Mouse (Mus musculus): ENCODE results near the gene Lpar5.

Gene Lpar5

DNA sequence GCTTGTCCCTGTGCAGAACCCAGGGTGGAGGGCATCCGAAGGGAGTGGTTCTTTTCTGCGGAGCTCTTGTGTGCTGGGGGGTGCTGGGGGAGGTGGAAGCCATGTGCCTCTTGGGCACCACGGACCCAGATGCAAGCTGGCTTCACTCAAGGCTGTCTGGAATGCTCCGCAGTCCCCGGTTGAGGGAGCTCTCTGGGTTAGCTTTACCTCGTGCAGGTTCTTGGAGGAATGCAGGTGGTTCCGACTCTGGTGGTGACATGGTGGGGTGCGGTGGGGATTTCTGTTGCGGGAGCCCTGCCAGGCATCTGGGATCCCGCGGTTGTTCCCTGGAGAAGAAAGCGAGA lies 29.6 kb downstream of the Lpar5 start:
- no peak for TF ChIP-seq GATA4 (IDR thresholded peaks at IDR 0.05; ENCODE audit: insufficient replicate concordance, low read length)

DNA sequence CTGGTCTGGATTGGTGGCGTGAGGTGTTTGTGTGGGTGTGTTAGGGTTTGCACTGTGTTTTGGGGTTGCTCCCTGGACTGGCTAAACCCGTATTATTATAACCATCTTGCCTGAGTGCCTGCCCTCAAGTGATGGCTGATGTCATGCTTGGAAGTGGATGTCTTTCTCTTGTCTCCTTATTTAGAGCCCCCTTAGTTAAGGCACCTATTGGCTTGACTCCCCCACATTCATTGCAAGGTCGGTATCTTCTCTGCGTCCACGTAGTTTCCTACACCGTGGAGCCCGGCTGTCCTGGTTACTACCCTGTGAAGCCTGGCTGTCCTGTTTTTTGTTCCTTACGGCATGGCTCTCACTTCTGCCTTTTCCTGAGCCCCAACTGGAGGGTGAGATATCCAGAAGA lies 30.2 kb downstream of the Lpar5 start:
- TF ChIP-seq GATA4 (IDR thresholded peaks at IDR 0.05; ENCODE audit: insufficient replicate concordance, low read length), result no peak

- no peak for TF ChIP-seq GATA4 (IDR thresholded peaks at IDR 0.05; ENCODE audit: insufficient replicate concordance, low read length)
These were observed 30.8 kb downstream of the Lpar5 start for GRCm38 (mm10) chr6:125098513-125098912.

GRCm38 (mm10) chr6:125099421-125099971 lies 31.8 kb downstream of the Lpar5 start:
- no peak for TF ChIP-seq GATA4 (IDR thresholded peaks at IDR 0.05; ENCODE audit: insufficient replicate concordance, low read length)

DNA sequence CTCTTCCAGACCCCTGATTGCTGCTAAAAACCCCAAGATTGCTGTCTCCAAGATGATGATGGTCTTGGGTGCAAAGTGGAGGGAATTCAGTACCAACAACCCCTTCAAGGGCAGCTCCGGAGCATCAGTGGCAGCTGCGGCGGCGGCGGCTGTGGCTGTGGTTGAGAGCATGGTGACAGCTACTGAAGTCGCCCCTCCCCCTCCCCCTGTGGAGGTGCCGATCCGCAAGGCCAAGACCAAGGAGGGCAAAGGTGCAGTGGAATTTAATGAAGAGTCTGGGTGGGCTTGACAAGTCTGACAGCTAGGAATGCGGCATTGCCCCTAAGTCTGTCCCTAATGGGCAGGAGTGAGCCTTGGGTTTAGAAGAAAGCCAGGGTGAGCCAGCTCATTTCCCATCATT lies 33.7 kb downstream of the Lpar5 start:
- TF ChIP-seq GATA4 (IDR thresholded peaks at IDR 0.05; ENCODE audit: insufficient replicate concordance, low read length), result no peak

DNA sequence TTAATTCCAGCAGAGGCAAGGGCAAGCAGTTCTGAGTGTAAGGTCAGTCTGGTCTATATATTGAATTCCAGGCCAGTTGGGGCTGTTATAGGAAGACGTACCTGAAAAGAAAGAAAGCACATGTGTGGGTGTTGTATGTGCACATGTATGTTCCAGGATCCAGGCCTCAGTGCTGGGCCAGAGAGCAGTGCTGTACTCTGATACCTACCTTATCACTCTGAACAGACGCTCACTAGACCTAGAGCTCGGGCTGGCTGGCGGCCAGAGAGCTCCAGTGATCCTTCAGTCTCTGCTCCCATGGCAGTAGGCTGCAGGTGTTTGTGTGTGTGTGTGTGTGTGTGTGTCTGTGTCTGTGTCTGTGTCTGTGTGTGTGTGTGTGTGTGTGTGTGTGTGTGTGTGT lies 36.5 kb downstream of the Lpar5 start:
- TF ChIP-seq GATA4 (IDR thresholded peaks at IDR 0.05; ENCODE audit: insufficient replicate concordance, low read length), result no peak

GRCm38 (mm10) chr6:125107705-125108104 lies 40.0 kb downstream of the Lpar5 start:
- no peak for TF ChIP-seq GATA4 (IDR thresholded peaks at IDR 0.05; ENCODE audit: insufficient replicate concordance, low read length)

GRCm38 (mm10) chr6:125109371-125109770 lies 41.7 kb downstream of the Lpar5 start:
- TF ChIP-seq GATA4 (IDR thresholded peaks at IDR 0.05; ENCODE audit: insufficient replicate concordance, low read length), result no peak

DNA sequence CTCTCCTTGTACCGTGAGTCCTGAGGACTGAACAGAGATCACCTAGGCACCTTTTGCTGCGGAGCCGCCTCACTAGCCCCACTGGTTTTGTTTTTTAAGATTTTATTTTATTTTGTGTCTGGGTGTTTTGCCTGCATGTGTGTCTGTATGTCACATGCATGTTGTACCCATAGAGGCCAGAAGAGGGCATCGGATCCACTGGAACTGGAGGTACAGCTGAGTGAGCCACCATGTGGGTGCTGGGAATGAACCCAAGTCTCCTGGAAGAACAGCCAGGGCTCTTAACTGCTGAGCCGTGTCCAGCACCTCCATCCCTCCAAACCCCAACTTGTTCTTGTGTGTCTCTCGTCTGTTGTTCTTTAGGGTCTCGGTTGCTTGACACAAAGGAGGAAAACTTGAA lies 43.2 kb downstream of the Lpar5 start:
- TF ChIP-seq GATA4 (IDR thresholded peaks at IDR 0.05; ENCODE audit: insufficient replicate concordance, low read length), result no peak

DNA sequence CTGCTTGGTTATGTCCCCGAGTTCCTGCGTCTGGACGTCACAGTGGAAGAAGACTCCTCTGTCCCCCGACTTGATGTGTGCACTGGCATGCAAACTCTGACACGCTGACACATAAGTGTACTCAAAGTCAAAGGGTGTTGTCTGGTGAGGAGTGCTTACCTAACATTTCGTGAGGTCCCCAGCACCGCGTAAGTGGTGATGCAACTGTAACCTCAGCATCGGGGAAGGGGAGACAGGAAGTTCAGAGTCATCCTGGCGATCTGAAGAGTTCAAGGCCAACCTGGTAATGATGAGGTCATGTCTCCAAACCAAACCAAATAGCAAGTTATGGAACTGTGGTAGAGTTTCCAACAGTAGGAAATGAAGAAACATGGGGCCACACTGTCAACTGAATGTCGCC lies 44.8 kb downstream of the Lpar5 start:
- no peak for TF ChIP-seq GATA4 (IDR thresholded peaks at IDR 0.05; ENCODE audit: insufficient replicate concordance, low read length)

DNA sequence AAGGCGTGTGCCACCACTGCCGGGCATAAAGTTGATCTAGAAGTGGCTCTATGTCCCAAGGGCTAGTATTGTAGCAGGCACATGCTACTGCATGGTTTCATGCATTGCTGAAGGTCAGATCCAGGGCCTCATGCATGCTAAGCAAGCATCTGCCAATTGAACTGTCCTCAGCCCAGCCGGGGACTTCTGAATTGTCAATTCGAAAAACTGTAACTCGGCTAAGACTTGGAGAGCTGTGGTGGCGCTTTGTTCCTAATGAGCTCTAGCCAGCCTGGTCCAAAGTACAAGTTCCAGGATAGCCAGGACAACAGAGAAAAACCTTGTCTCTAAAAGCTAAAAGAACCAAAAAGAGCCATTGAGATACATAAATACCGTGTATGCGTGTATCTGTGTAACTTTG lies 51.7 kb downstream of the Lpar5 start:
- TF ChIP-seq GATA4 (IDR thresholded peaks at IDR 0.05; ENCODE audit: insufficient replicate concordance, low read length), result no peak

DNA sequence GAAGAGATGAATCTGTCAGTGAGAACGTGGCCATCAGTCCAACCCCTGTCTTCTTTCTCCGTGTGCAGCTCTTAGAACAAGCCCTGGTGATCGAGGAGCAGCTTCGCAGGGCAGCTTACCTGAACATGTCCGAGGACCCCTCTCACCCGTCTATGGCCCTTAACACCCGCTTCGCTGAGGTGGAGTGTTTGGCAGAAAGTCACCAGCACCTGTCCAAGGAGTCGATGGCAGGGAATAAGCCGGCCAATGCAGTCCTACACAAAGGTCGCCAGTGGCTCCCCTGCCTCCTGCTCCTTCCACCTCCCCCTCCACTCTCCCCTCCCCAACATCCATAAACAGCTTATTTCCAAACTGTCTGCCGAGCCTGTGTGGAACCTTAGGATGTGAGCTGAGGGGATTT lies 61.0 kb downstream of the Lpar5 start:
- TF ChIP-seq GATA4 (IDR thresholded peaks at IDR 0.05; ENCODE audit: insufficient replicate concordance, low read length), result no peak

GRCm38 (mm10) chr6:125129710-125130402 lies 62.1 kb downstream of the Lpar5 start:
- TF ChIP-seq GATA4 (IDR thresholded peaks at IDR 0.05; ENCODE audit: insufficient replicate concordance, low read length), result no peak

- TF ChIP-seq GATA4 (IDR thresholded peaks at IDR 0.05; ENCODE audit: insufficient replicate concordance, low read length), result no peak
These were observed 63.8 kb downstream of the Lpar5 start, which contains the start of gene Nop2 for GRCm38 (mm10) chr6:125131302-125132156. TSS of gene Nop2 (plus strand) at chr6:125131909.
